Mouse (Mus musculus): ENCODE results near the gene C87436. TPM values are rescaled to one million over a fixed set of nuclear protein-coding genes. Genes with fewer than 3 reads are reported as not detected.

The C87436 gene
- polyA plus RNA-seq, 1 experiment from 2014 or later: 23.7 TPM

Other genes with a start within 250 kb of the C87436 start
- 15.3 and 19.1 TPM in 2 replicates for gene Tgfa, start 243.2 kb upstream of the C87436 start, polyA plus RNA-seq (2015; fragmentation: Nextera tagmentation; extraction: Ambion mirVana)
- 106 and 108 TPM in 2 replicates for gene Fam136a, start 72.7 kb upstream of the C87436 start, polyA plus RNA-seq (2015; fragmentation: Nextera tagmentation; extraction: Ambion mirVana)
- gene Snrpg, start 67.1 kb upstream of the C87436 start, polyA plus RNA-seq (2015; fragmentation: Nextera tagmentation; extraction: Ambion mirVana): 346 and 401 TPM in 2 replicates
- 84.7 and 90.1 TPM in 2 replicates for gene Pcyox1, start 41.2 kb upstream of the C87436 start, polyA plus RNA-seq (2015; fragmentation: Nextera tagmentation; extraction: Ambion mirVana)
- 275 and 283 TPM in 2 replicates for gene Tia1, start 34.2 kb upstream of the C87436 start, polyA plus RNA-seq (2015; fragmentation: Nextera tagmentation; extraction: Ambion mirVana)
- gene Gm44790, start 11.7 kb upstream of the C87436 start, polyA plus RNA-seq (2015; fragmentation: Nextera tagmentation; extraction: Ambion mirVana): 1.2 TPM in 2 replicates
- gene Pcbp1, start 87.9 kb downstream of the C87436 start, polyA plus RNA-seq (2015; fragmentation: Nextera tagmentation; extraction: Ambion mirVana): 341 and 351 TPM in 2 replicates
- 0.76 and 1.00 TPM in 2 replicates for gene Asprv1, start 189.8 kb downstream of the C87436 start, polyA plus RNA-seq (2015; fragmentation: Nextera tagmentation; extraction: Ambion mirVana)
- gene Mxd1, start 230.8 kb downstream of the C87436 start, polyA plus RNA-seq (2015; fragmentation: Nextera tagmentation; extraction: Ambion mirVana): 18.5 and 18.7 TPM in 2 replicates
- 84.6 and 94.0 TPM in 2 replicates for gene Snrnp27, start 246.1 kb downstream of the C87436 start, polyA plus RNA-seq (2015; fragmentation: Nextera tagmentation; extraction: Ambion mirVana)